Mouse (Mus musculus) monocyte, adult 5-6 weeks (primary cell): ENCODE results near the gene S100g. TPM values are rescaled to one million over a fixed set of nuclear protein-coding genes. Genes with fewer than 3 reads are reported as not detected.

Source experiments
- ATAC-seq: fragments of 153-309, 156-312 bp; replicated peaks from 2 replicates; pipeline ENCODE4 v1.8.0; 2017; ENCODE audit warnings: mild to moderate bottlenecking; ENCODE audit not compliant: low TSS enrichment, insufficient number of reproducible peaks, severe bottlenecking, poor library complexity, low FRiP score
- total RNA-seq: library from RNA; stranded (forward); fragments of 200-1000, 200-491, 200-594 nt; gene quantifications from 3 replicates; pipeline ENCODE4 v1.2.3, GENCODE M21; 2017

S100g gene
- total RNA-seq: not detected in 3 replicates

- no peak for ATAC-seq
Measured at GRCm38 (mm10) chrX:162964383-162964782, at the start of gene S100g. S100g (minus strand) TSS chrX:162964599.

GRCm38 (mm10) chrX:162992121-162992520 lies 27.7 kb upstream of the S100g start:
- ATAC-seq: no peak

GRCm38 (mm10) chrX:162991396-162991795 lies 27.0 kb upstream of the S100g start:
- no peak for ATAC-seq

GRCm38 (mm10) chrX:162986876-162987495 lies 22.6 kb upstream of the S100g start:
- no peak for ATAC-seq

- ATAC-seq: no peak
Measured at GRCm38 (mm10) chrX:162976194-162976593, 11.8 kb upstream of the S100g start.

- ATAC-seq: no peak
Measured at GRCm38 (mm10) chrX:162967456-162967855, 3.1 kb upstream of the S100g start.

GRCm38 (mm10) chrX:162963840-162964239 lies 559 bp downstream of the S100g start:
- no peak for ATAC-seq

GRCm38 (mm10) chrX:162957921-162958320 lies 6.5 kb downstream of the S100g start:
- ATAC-seq: no peak

- ATAC-seq: no peak
Measured at GRCm38 (mm10) chrX:162949811-162950439, 14.5 kb downstream of the S100g start.

GRCm38 (mm10) chrX:162942027-162942426 lies 22.4 kb downstream of the S100g start:
- no peak for ATAC-seq

GRCm38 (mm10) chrX:162931467-162931866 lies 32.9 kb downstream of the S100g start:
- no peak for ATAC-seq

- no peak for ATAC-seq
Measured at GRCm38 (mm10) chrX:162921487-162922125, 42.8 kb downstream of the S100g start.

- peak; percentile 75 for ATAC-seq
Measured at GRCm38 (mm10) chrX:162915697-162916096, 48.7 kb downstream of the S100g start.

- no peak for ATAC-seq
Measured at GRCm38 (mm10) chrX:162913651-162914050, 50.7 kb downstream of the S100g start.

Other genes with a start within 250 kb of the S100g start
- 77.8 to 130 TPM (median 129 TPM) in 3 replicates for gene Rbbp7, start 204.2 kb downstream of the S100g start, total RNA-seq
- 37.4 to 52.6 TPM (median 50.8 TPM) in 3 replicates for gene Txlng, start 135.1 kb downstream of the S100g start, total RNA-seq
- 116 to 144 TPM (median 135 TPM) in 3 replicates for gene Syap1, start 76.2 kb downstream of the S100g start, total RNA-seq
- 94.2 to 133 TPM (median 113 TPM) in 3 replicates for gene Ctps2, start 63.4 kb downstream of the S100g start, total RNA-seq